Mouse (Mus musculus): Measurements from ENCODE around the gene Gm20431.

- TF ChIP-seq CTCF (IDR thresholded peaks at IDR 0.05; ENCODE audit: insufficient read depth, low read length) (no peak), POLR2A (IDR thresholded peaks at IDR 0.05; ENCODE audit: borderline replicate concordance, extremely low read depth, low read depth, low read length) (no peak)
Observed at GRCm38 (mm10) chr2:167672212-167672685, 11.0 kb upstream of the Gm20431 start.

All from lung, adult 2 months (tissue).